Mouse (Mus musculus) midbrain, embryonic 14.5 days (tissue): ENCODE measurements at regions not wholly inside any gene's neighbourhood (a gene's known extent, or its start where the extent isn't known, plus 50 kb on each side); places are given as distances from the start of the nearest gene placed in this dataset.

Experiments
- ATAC-seq: fragments of 200-750 bp; cut with Nextera tagmentation; 2 replicates; pipeline ENCODE4 v1.8.0; 2017; ENCODE audit warnings: moderate number of reproducible peaks, moderate library complexity; ENCODE audit not compliant: low FRiP score, low TSS enrichment
- DNase-seq: peaks from one replicate; pipeline ENCODE4 v3.0.0-alpha.2; 2015
- H3K27ac ChIP-seq: fragments of 300-500 bp; sonication (generic); replicated peaks from 2 replicates; pipeline ENCODE4 v1.5.1; 2014; ENCODE audit warnings: mild to moderate bottlenecking, low read depth, low read length, moderate library complexity
- H3K27me3 ChIP-seq: fragments of 300-500 bp; sonication (generic); 2 replicates; pipeline ENCODE4 v1.6.1; 2014; ENCODE audit warnings: low read length, control low read depth, mixed read lengths; ENCODE audit not compliant: control insufficient read depth, insufficient read depth
- H3K36me3 ChIP-seq: fragments of 300-500 bp; sonication (generic); 2 replicates; pipeline ENCODE4 v1.6.1; 2014; ENCODE audit warnings: low read length, control low read depth; ENCODE audit not compliant: control insufficient read depth, insufficient read depth
- H3K4me1 ChIP-seq: fragments of 300-500 bp; sonication (generic); 2 replicates; pipeline ENCODE4 v1.6.1; 2014; ENCODE audit warnings: mild to moderate bottlenecking, antibody characterized with exemption, low read length, control low read depth; ENCODE audit not compliant: control insufficient read depth, insufficient read depth
- H3K4me2 ChIP-seq: fragments of 300-500 bp; sonication (generic); 2 replicates; pipeline ENCODE4 v1.6.1; 2014; ENCODE audit warnings: mild to moderate bottlenecking, low read length, moderate library complexity
- H3K4me3 ChIP-seq: fragments of 300-500 bp; sonication (generic); replicated peaks from 2 replicates; pipeline ENCODE4 v1.5.1; 2014; ENCODE audit warnings: low read depth, low read length
- H3K9ac ChIP-seq: fragments of 300-500 bp; sonication (generic); replicated peaks from 2 replicates; pipeline ENCODE4 v1.6.1; 2014; ENCODE audit warnings: mild to moderate bottlenecking, low read length, moderate library complexity
- H3K9me3 ChIP-seq: fragments of 300-500 bp; sonication (generic); 2 replicates; pipeline ENCODE4 v1.6.1; 2016; ENCODE audit warnings: low read length, control low read depth, mixed read lengths; ENCODE audit not compliant: control insufficient read depth
- WGBS: fragments of 180-500 bp; shearing (Covaris S2); extraction: QIAGEN DNeasy Blood & Tissue Kit; methylation state at CpG from one replicate; pipeline ENCODE4 v1.1.7; 2014; 5-methylcytosine and 5-hydroxymethylcytosine counted together

- DNase-seq (peak; percentile 0), ATAC-seq (no peak)
- H3K4me1 ChIP-seq = no peaks in the 10 kb centered on the region
- no peak overlapping the region for H3K4me3 ChIP-seq
- no peaks in the 10 kb centered on the region for H3K36me3 ChIP-seq
- 48% methylated on average over 1 of the region's 1 CpGs for WGBS
- H3K9me3 ChIP-seq = no peaks in the 10 kb centered on the region
- no peak overlapping the region for H3K27ac ChIP-seq
- no peak overlapping the region for H3K9ac ChIP-seq
- H3K4me2 ChIP-seq = no peak overlapping the region
- no peaks in the 10 kb centered on the region for H3K27me3 ChIP-seq
Observed at GRCm38 (mm10) chrX:68056026-68056425, 134.8 kb upstream of the 4933436I01Rik start.

GRCm38 (mm10) chrX:68043990-68044740 is 122.9 kb upstream of the 4933436I01Rik start:
- 80% methylated on average over 4 of the region's 4 CpGs for WGBS
- Histone ChIP-seq H3K9ac (no peak overlapping the region), H3K4me2 (no peak overlapping the region), H3K27ac (no peak overlapping the region), H3K27me3 (no peaks in the 10 kb centered on the region), H3K4me3 (no peak overlapping the region), H3K9me3 (no peaks in the 10 kb centered on the region), H3K4me1 (no peaks in the 10 kb centered on the region), H3K36me3 (no peaks in the 10 kb centered on the region)
- ATAC-seq (no peak), DNase-seq (no peak)
